10 mouse cellular contexts compared by ENCODE assay signal in genomic region chr9:48674359-48675015, GRCm38 (mm10).
DNase-seq lines count a peak whose midpoint lies in the region; ATAC-seq and TF ChIP-seq lines count a peak whose summit lies in the region.
"Had no signal": no experiment of that assay in that cellular context is flagged by ENCODE, and none has a peak within 500 bp of the region (broad histone marks: within the 10 kb centered on the region; RNA-seq: fewer than 3 reads in every experiment).

No protein-coding gene starts in this region.

- no peak for ATAC-seq in forebrain, embryonic 12.5 days (ENCODE audit: low FRiP score)
- ATAC-seq in liver, embryonic 12.5 days, result no peak
- no peak for ATAC-seq in granulocyte monocyte progenitor cell, adult 5-6 weeks (replicated peaks; ENCODE audit: poor library complexity, severe bottlenecking)
- no peak for ATAC-seq in megakaryocyte, adult 5-6 weeks (ENCODE audit: poor library complexity, severe bottlenecking)

- no peak for TF ChIP-seq CTCF in kidney, adult 2 months (conservative IDR thresholded peaks at IDR 0.05; ENCODE audit: insufficient read depth, insufficient read length, low read depth, low read length)

- H3K9ac ChIP-seq in forebrain, embryonic 12.5 days, result no peak overlapping the region
- H3K9ac ChIP-seq in liver, embryonic 12.5 days, result no peak overlapping the region

- peaks cover 13% of the 10 kb centered on the region for H3K27me3 ChIP-seq in forebrain, embryonic 10.5 days (ENCODE audit: poor library complexity, severe bottlenecking)
- H3K27me3 ChIP-seq in forebrain, embryonic 12.5 days, result peaks cover 67% of the 10 kb centered on the region
- no peaks in the 10 kb centered on the region for H3K27me3 ChIP-seq in kidney, adult 2 months (replicated peaks; ENCODE audit: control insufficient read depth, insufficient read depth, low read length)
- H3K27me3 ChIP-seq in liver, embryonic 12.5 days (replicated peaks), result peaks cover 27% of the 10 kb centered on the region

- 5% methylated on average over 11 of the region's 11 CpGs for WGBS in forebrain, embryonic 10.5 days
- WGBS in forebrain, embryonic 12.5 days, result 5% methylated on average over 11 of the region's 11 CpGs
- 39% methylated on average over 11 of the region's 11 CpGs for WGBS in kidney, adult 2 months
- 55% methylated on average over 11 of the region's 11 CpGs for WGBS in liver, embryonic 12.5 days (ENCODE audit: insufficient replicate concordance)

- H3K36me3 ChIP-seq in forebrain, embryonic 10.5 days (replicated peaks), result peaks cover 8% of the 10 kb centered on the region; the same call in 1 of the 2 replicates
- no peaks in the 10 kb centered on the region for H3K36me3 ChIP-seq in forebrain, embryonic 12.5 days (replicated peaks)
- H3K36me3 ChIP-seq in kidney, adult 2 months (ENCODE audit: control insufficient read depth, insufficient read depth, low read length), result no peaks in the 10 kb centered on the region
- no peaks in the 10 kb centered on the region for H3K36me3 ChIP-seq in liver, embryonic 12.5 days
- H3K36me3 ChIP-seq: embryonic facial prominence, embryonic 15.5 days had no signal

- H3K4me2 ChIP-seq in forebrain, embryonic 12.5 days, result no peak overlapping the region
- H3K4me2 ChIP-seq in liver, embryonic 12.5 days, result no peak overlapping the region
- H3K4me2 ChIP-seq: embryonic facial prominence, embryonic 15.5 days had no signal

- H3K9me3 ChIP-seq in forebrain, embryonic 10.5 days, result no peaks in the 10 kb centered on the region
- no peaks in the 10 kb centered on the region for H3K9me3 ChIP-seq in forebrain, embryonic 12.5 days
- no peaks in the 10 kb centered on the region for H3K9me3 ChIP-seq in liver, embryonic 12.5 days (replicated peaks)
- H3K9me3 ChIP-seq: embryonic facial prominence, embryonic 15.5 days had no signal

- no peak for DNase-seq in forebrain, embryonic 10.5 days (ENCODE audit: extremely low spot score, low spot score)
- peak; percentile 67 for DNase-seq in embryo, embryonic 11 days
- peak; percentile 71 for DNase-seq in kidney, adult 2 months
- peak; percentile 66 for DNase-seq in lung, postnatal 25 days (ENCODE audit: low spot score)

- peak overlapping the region; percentile 9; the same call in 1 of the 2 replicates for H3K4me3 ChIP-seq in forebrain, embryonic 10.5 days
- H3K4me3 ChIP-seq in forebrain, embryonic 12.5 days (replicated peaks), result no peak overlapping the region
- no peak overlapping the region for H3K4me3 ChIP-seq in kidney, adult 2 months (ENCODE audit: insufficient read depth, low read depth, low read length)
- H3K4me3 ChIP-seq in liver, embryonic 12.5 days, result no peak overlapping the region
- H3K4me3 ChIP-seq: embryonic facial prominence, embryonic 15.5 days had no signal

- peaks cover 90% of the 10 kb centered on the region for H3K4me1 ChIP-seq in forebrain, embryonic 10.5 days
- H3K4me1 ChIP-seq in forebrain, embryonic 12.5 days, result peaks cover 66% of the 10 kb centered on the region
- 0 out of 2 replicates have a peak, but pooled peaks cover 3% of the 10 kb centered on the region for H3K4me1 ChIP-seq in kidney, adult 2 months (ENCODE audit: control insufficient read depth, insufficient read depth, low read length)
- peaks cover 8% of the 10 kb centered on the region for H3K4me1 ChIP-seq in liver, embryonic 12.5 days

- no peak for TF ChIP-seq POLR2A in kidney, adult 2 months (IDR thresholded peaks at IDR 0.05; ENCODE audit: low read depth, low read length)

- peak overlapping the region; percentile 72 for H3K27ac ChIP-seq in forebrain, embryonic 10.5 days
- H3K27ac ChIP-seq in forebrain, embryonic 12.5 days, result no peak overlapping the region
- peak overlapping the region; percentile 67 for H3K27ac ChIP-seq in kidney, adult 2 months (ENCODE audit: insufficient read depth, low read depth, low read length)
- H3K27ac ChIP-seq in liver, embryonic 12.5 days, result no peak overlapping the region
- H3K27ac ChIP-seq: macrophage had no signal

Comparison
In these comparisons a context has a peak if more than half of its experiments do, and no peak if none do; other contexts are left out.
1. H3K27ac ChIP-seq: peak in forebrain, embryonic 10.5 days (single experiment) and kidney, adult 2 months (single experiment); none in forebrain, embryonic 12.5 days (single experiment) and liver, embryonic 12.5 days (single experiment).